Mouse (Mus musculus) heart, postnatal 0 days (tissue): ENCODE measurements at regions not wholly inside any gene's neighbourhood (a gene's known extent, or its start where the extent isn't known, plus 50 kb on each side); places are given as distances from the start of the nearest gene placed in this dataset.

ENCODE experiments used
- CTCF ChIP-seq: IDR thresholded peaks from 2 replicates; pipeline ENCODE4 v1.5.1; 2016; ENCODE audit warnings: antibody characterized with exemption, control low read depth, low read depth
- EP300 ChIP-seq: IDR thresholded peaks from 2 replicates; pipeline ENCODE4 v1.6.1; 2016; ENCODE audit warnings: antibody characterized with exemption, low read depth

DNA sequence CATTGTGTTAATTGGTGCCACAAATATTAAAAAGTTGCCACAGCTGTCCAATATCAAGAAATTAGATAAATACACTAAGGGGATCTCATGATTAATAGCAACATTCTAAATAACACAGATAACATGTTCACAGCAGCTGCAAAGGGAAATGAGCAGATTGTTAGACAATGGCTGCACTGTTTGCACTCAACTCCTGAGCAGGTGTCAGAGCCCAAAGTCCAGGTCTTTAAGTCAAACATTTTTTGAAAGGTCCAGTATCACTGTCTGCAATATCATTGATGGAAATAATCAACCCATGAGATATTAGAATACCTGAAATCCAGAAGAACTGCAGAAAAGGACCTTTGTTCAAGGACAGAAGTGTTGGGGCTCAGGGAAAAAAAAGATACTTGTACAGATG is 53.4 kb upstream of the Enpp6 start:
- TF ChIP-seq EP300: no peak
- no peak for TF ChIP-seq CTCF
